9 mouse cellular contexts compared by ENCODE assay signal in genomic region chr14:72377224-72377623, GRCm38 (mm10).
DNase-seq lines count a peak whose midpoint lies in the region; ATAC-seq and TF ChIP-seq lines count a peak whose summit lies in the region.
"Had no signal": no experiment of that assay in that cellular context is flagged by ENCODE, and none has a peak within 500 bp of the region (broad histone marks: within the 10 kb centered on the region; RNA-seq: fewer than 3 reads in every experiment).

No protein-coding gene starts in this region.

- peak; percentile 69 for TF ChIP-seq RAD21 in MEL (IDR thresholded peaks at IDR 0.05; ENCODE audit: low read depth, low read length)

- TF ChIP-seq CTCF in MEL (IDR thresholded peaks at IDR 0.05 in 2 of 3, conservative IDR thresholded peaks at IDR 0.05 in 1 of 3; ENCODE audit: control insufficient read depth in 1 of 3, insufficient read depth in 1 of 3, low read depth in 2 of 3, low read length in 3 of 3, poor library complexity in 1 of 3, severe bottlenecking in 1 of 3), result peak; percentile 40 to 74 (median 68); a peak in 5 of 6 replicates
- TF ChIP-seq CTCF in lung, adult 2 months (IDR thresholded peaks at IDR 0.05; ENCODE audit: insufficient read depth, low read length), result peak; percentile 38; the same call in 1 of the 2 replicates

- 8% methylated on average over 2 of the region's 2 CpGs for WGBS in forebrain, embryonic 10.5 days
- WGBS in forebrain, embryonic 15.5 days, result 0% methylated on average over 2 of the region's 2 CpGs
- 6% methylated on average over 2 of the region's 2 CpGs for WGBS in embryonic facial prominence, embryonic 11.5 days
- WGBS in lung, adult 2 months, result 8% methylated on average over 2 of the region's 2 CpGs

- ATAC-seq in forebrain, embryonic 15.5 days (replicated peaks), result no peak
- ATAC-seq in embryonic facial prominence, embryonic 11.5 days (replicated peaks; ENCODE audit: insufficient number of reproducible peaks, low FRiP score, low TSS enrichment, low read depth), result no peak

- H3K79me2 ChIP-seq in MEL (ENCODE audit: control insufficient read depth, insufficient read depth, low read length, poor library complexity), result no peaks in the 10 kb centered on the region

- no peaks in the 10 kb centered on the region for H3K27me3 ChIP-seq in forebrain, embryonic 10.5 days (ENCODE audit: poor library complexity, severe bottlenecking)
- H3K27me3 ChIP-seq in forebrain, embryonic 15.5 days, result no peaks in the 10 kb centered on the region
- H3K27me3 ChIP-seq in MEL (ENCODE audit: control insufficient read depth in 1 of 2, insufficient read depth in 2 of 2, low read length in 2 of 2), result no peaks in the 10 kb centered on the region
- no peaks in the 10 kb centered on the region for H3K27me3 ChIP-seq in embryonic facial prominence, embryonic 11.5 days (ENCODE audit: control insufficient read depth, insufficient read depth, low read length)
- H3K27me3 ChIP-seq: heart, embryonic 13.5 days had no signal

- no peaks in the 10 kb centered on the region for H3K36me3 ChIP-seq in forebrain, embryonic 10.5 days (replicated peaks)
- no peaks in the 10 kb centered on the region for H3K36me3 ChIP-seq in forebrain, embryonic 15.5 days
- peaks cover 0 to 3% of the 10 kb centered on the region in 2 experiments; a peak in 2 of 4 replicates for H3K36me3 ChIP-seq in MEL (ENCODE audit: control insufficient read depth in 1 of 2, insufficient read depth in 2 of 2, low read length in 2 of 2)
- no peaks in the 10 kb centered on the region for H3K36me3 ChIP-seq in embryonic facial prominence, embryonic 11.5 days (replicated peaks; ENCODE audit: control insufficient read depth, insufficient read depth, low read depth, low read length)
- H3K36me3 ChIP-seq: heart, embryonic 13.5 days had no signal

- H3K9me3 ChIP-seq in forebrain, embryonic 10.5 days, result no peaks in the 10 kb centered on the region
- no peaks in the 10 kb centered on the region for H3K9me3 ChIP-seq in forebrain, embryonic 15.5 days
- H3K9me3 ChIP-seq in MEL (replicated peaks; ENCODE audit: insufficient read depth, low read length), result no peaks in the 10 kb centered on the region
- no peaks in the 10 kb centered on the region for H3K9me3 ChIP-seq in embryonic facial prominence, embryonic 11.5 days (replicated peaks; ENCODE audit: control insufficient read depth, low read length)
- H3K9me3 ChIP-seq: heart, embryonic 13.5 days had no signal

- no peak overlapping the region for H3K27ac ChIP-seq in forebrain, embryonic 10.5 days
- no peak overlapping the region for H3K27ac ChIP-seq in forebrain, embryonic 15.5 days (replicated peaks)
- H3K27ac ChIP-seq in MEL (ENCODE audit: control insufficient read depth, low read depth, low read length), result no peak overlapping the region
- H3K27ac ChIP-seq in embryonic facial prominence, embryonic 11.5 days (replicated peaks; ENCODE audit: low read depth, low read length), result no peak overlapping the region
- H3K27ac ChIP-seq: heart, embryonic 13.5 days had no signal

- no peak for TF ChIP-seq POLR2A in MEL (IDR thresholded peaks at IDR 0.05; ENCODE audit: control insufficient read depth in 1 of 2, insufficient read depth in 1 of 2, low read depth in 1 of 2, low read length in 2 of 2, poor library complexity in 1 of 2)
- no peak for TF ChIP-seq POLR2A in lung, adult 2 months (IDR thresholded peaks at IDR 0.05; ENCODE audit: borderline replicate concordance, extremely low read depth, low read depth, low read length)

- no peak overlapping the region for H3K4me3 ChIP-seq in forebrain, embryonic 10.5 days
- no peak overlapping the region for H3K4me3 ChIP-seq in forebrain, embryonic 15.5 days
- no peak overlapping the region for H3K4me3 ChIP-seq in MEL (ENCODE audit: control insufficient read depth in 1 of 2, insufficient read depth in 1 of 2, low read depth in 2 of 2, low read length in 2 of 2)
- H3K4me3 ChIP-seq in embryonic facial prominence, embryonic 11.5 days (ENCODE audit: low read depth, low read length), result no peak overlapping the region
- H3K4me3 ChIP-seq in lung, adult 2 months (replicated peaks; ENCODE audit: extremely low read depth, low read depth, low read length), result no peak overlapping the region
- H3K4me3 ChIP-seq: heart, embryonic 13.5 days had no signal

- DNase-seq in forebrain, embryonic 10.5 days (ENCODE audit: extremely low spot score, low spot score), result peak; percentile 59
- DNase-seq in left cerebral cortex, adult 18-20 months (ENCODE audit: low spot score in 2 of 2), result peak; percentile 19 to 41
- DNase-seq in left cerebral cortex, adult 11 months (ENCODE audit: low spot score), result no peak
- peak; percentile 25 for DNase-seq in MEL (ENCODE audit: low read depth, low spot score)
- peak; percentile 61 for DNase-seq in embryonic facial prominence, embryonic 11.5 days (ENCODE audit: low spot score)
- peak; percentile 28 for DNase-seq in lung, adult 2 months
- DNase-seq in thymus, postnatal 4 days, result peak; percentile 79

- TF ChIP-seq EP300 in MEL (IDR thresholded peaks at IDR 0.05; ENCODE audit: low read depth in 1 of 2, low read length in 2 of 2), result no peak

- no peak overlapping the region for H3K4me2 ChIP-seq in forebrain, embryonic 15.5 days (replicated peaks)
- no peak overlapping the region for H3K4me2 ChIP-seq in embryonic facial prominence, embryonic 11.5 days (ENCODE audit: low read depth, low read length)
- H3K4me2 ChIP-seq: heart, embryonic 13.5 days had no signal

- no peaks in the 10 kb centered on the region for H3K4me1 ChIP-seq in forebrain, embryonic 10.5 days
- H3K4me1 ChIP-seq in forebrain, embryonic 15.5 days, result no peaks in the 10 kb centered on the region
- H3K4me1 ChIP-seq in MEL (ENCODE audit: control insufficient read depth in 1 of 2, insufficient read depth in 2 of 2, low read length in 2 of 2), result no peaks in the 10 kb centered on the region; a peak in 1 of 4 replicates
- H3K4me1 ChIP-seq in embryonic facial prominence, embryonic 11.5 days (ENCODE audit: control insufficient read depth, insufficient read depth, low read length), result no peaks in the 10 kb centered on the region
- no peaks in the 10 kb centered on the region for H3K4me1 ChIP-seq in lung, adult 2 months (ENCODE audit: control insufficient read depth, insufficient read depth, low read length)
- H3K4me1 ChIP-seq: heart, embryonic 13.5 days had no signal

- H3K9ac ChIP-seq in forebrain, embryonic 15.5 days (replicated peaks), result no peak overlapping the region
- H3K9ac ChIP-seq in MEL (ENCODE audit: control insufficient read depth, low read depth, low read length, poor library complexity, severe bottlenecking), result no peak overlapping the region
- no peak overlapping the region for H3K9ac ChIP-seq in embryonic facial prominence, embryonic 11.5 days (replicated peaks; ENCODE audit: low read length)
- H3K9ac ChIP-seq: heart, embryonic 13.5 days had no signal

TF ChIP-seq in MEL, 35 proteins besides CTCF, POLR2A, EP300 and RAD21:
- TF ChIP-seq MAX (IDR thresholded peaks at IDR 0.05; ENCODE audit: low read length) (no peak), MAZ (IDR thresholded peaks at IDR 0.05; ENCODE audit: low read depth, low read length) (no peak), ZC3H11A (IDR thresholded peaks at IDR 0.05; ENCODE audit: low read depth, low read length) (peak; percentile 47), ZNF384 (IDR thresholded peaks at IDR 0.05; ENCODE audit: low read depth, low read length) (0 out of 2 replicates have a peak, but pooled peaks have one; percentile 49), SMC3 (IDR thresholded peaks at IDR 0.05; ENCODE audit: low read depth, low read length) (peak; percentile 71), GATA1 (IDR thresholded peaks at IDR 0.05; ENCODE audit: low read depth, low read length) (no peak), CHD2 (IDR thresholded peaks at IDR 0.05; ENCODE audit: low read length) (no peak), MXI1 (IDR thresholded peaks at IDR 0.05; ENCODE audit: low read depth, low read length) (no peak)
